Mouse (Mus musculus): ENCODE results near the gene Smad6.

Gene Smad6

GRCm38 (mm10) chr9:63961881-63962280 lies 60.0 kb downstream of the Smad6 start:
- no peak for DNase-seq (ENCODE audit: extremely low read depth, insufficient read length, low spot score)

GRCm38 (mm10) chr9:63960829-63961185 lies 61.1 kb downstream of the Smad6 start:
- DNase-seq (ENCODE audit: extremely low read depth, insufficient read length, low spot score), result no peak

GRCm38 (mm10) chr9:63959933-63960828 lies 61.7 kb downstream of the Smad6 start:
- no peak for DNase-seq (ENCODE audit: extremely low read depth, insufficient read length, low spot score)

- no peak for DNase-seq (ENCODE audit: extremely low read depth, insufficient read length, low spot score)
Observed at GRCm38 (mm10) chr9:63959129-63959932, 62.5 kb downstream of the Smad6 start.

GRCm38 (mm10) chr9:63958337-63959030 lies 63.4 kb downstream of the Smad6 start:
- no peak for DNase-seq (ENCODE audit: extremely low read depth, insufficient read length, low spot score)

GRCm38 (mm10) chr9:63957647-63958185 lies 64.1 kb downstream of the Smad6 start:
- DNase-seq (ENCODE audit: extremely low read depth, insufficient read length, low spot score), result no peak

GRCm38 (mm10) chr9:63956052-63956451 lies 65.8 kb downstream of the Smad6 start:
- DNase-seq (ENCODE audit: extremely low read depth, insufficient read length, low spot score), result peak; percentile 45

- no peak for DNase-seq (ENCODE audit: extremely low read depth, insufficient read length, low spot score)
Observed at GRCm38 (mm10) chr9:63953691-63954090, 68.2 kb downstream of the Smad6 start.

- no peak for DNase-seq (ENCODE audit: extremely low read depth, insufficient read length, low spot score)
Observed at GRCm38 (mm10) chr9:63952591-63952990, 69.3 kb downstream of the Smad6 start.

GRCm38 (mm10) chr9:63950357-63950756 lies 71.5 kb downstream of the Smad6 start:
- DNase-seq (ENCODE audit: extremely low read depth, insufficient read length, low spot score), result no peak

GRCm38 (mm10) chr9:63949393-63949792 lies 72.5 kb downstream of the Smad6 start:
- no peak for DNase-seq (ENCODE audit: extremely low read depth, insufficient read length, low spot score)

- DNase-seq (ENCODE audit: extremely low read depth, insufficient read length, low spot score), result no peak
Observed at GRCm38 (mm10) chr9:63942608-63942982, 79.3 kb downstream of the Smad6 start.

- peak; percentile 93 for DNase-seq (ENCODE audit: extremely low read depth, insufficient read length, low spot score)
Observed at GRCm38 (mm10) chr9:63941747-63942607, 79.9 kb downstream of the Smad6 start.

- DNase-seq (ENCODE audit: extremely low read depth, insufficient read length, low spot score), result no peak
Observed at GRCm38 (mm10) chr9:63936256-63936655, 85.6 kb downstream of the Smad6 start.

- DNase-seq (ENCODE audit: extremely low read depth, insufficient read length, low spot score), result no peak
Observed at GRCm38 (mm10) chr9:63933068-63933467, 88.8 kb downstream of the Smad6 start.

- DNase-seq (ENCODE audit: extremely low read depth, insufficient read length, low spot score), result peak; percentile 88
Observed at GRCm38 (mm10) chr9:63927340-63928049, 94.4 kb downstream of the Smad6 start.

GRCm38 (mm10) chr9:63926377-63926776 lies 95.5 kb downstream of the Smad6 start:
- DNase-seq (ENCODE audit: extremely low read depth, insufficient read length, low spot score), result peak; percentile 55

GRCm38 (mm10) chr9:63923190-63923717 lies 98.6 kb downstream of the Smad6 start:
- no peak for DNase-seq (ENCODE audit: extremely low read depth, insufficient read length, low spot score)

- no peak for DNase-seq (ENCODE audit: extremely low read depth, insufficient read length, low spot score)
Observed at GRCm38 (mm10) chr9:63919708-63920107, 102.2 kb downstream of the Smad6 start.
